8 mouse cellular contexts compared by ENCODE assay signal in genomic region chr13:91908202-91908980, GRCm38 (mm10). TPM values are rescaled to one million over a fixed set of nuclear protein-coding genes. Genes with fewer than 3 reads are reported as not detected.
A peak's percentile ranks its signal among the peaks of the same experiment; 100 is the strongest.
DNase-seq lines count a peak whose midpoint lies in the region; ATAC-seq and TF ChIP-seq lines count a peak whose summit lies in the region.

No protein-coding gene starts in this region.

- H3K4me3 ChIP-seq in CH12.LX (replicated peaks in 1 of 3; ENCODE audit: low read depth in 2 of 3, low read length in 2 of 3, poor library complexity in 1 of 3) = no peak overlapping the region
- no peak overlapping the region for H3K4me3 ChIP-seq in forebrain, embryonic 11.5 days (ENCODE audit: low read depth, low read length)
- H3K4me3 ChIP-seq in lung, embryonic 15.5 days = no peak overlapping the region
- no peak overlapping the region for H3K4me3 ChIP-seq in thymus, adult 2 months (ENCODE audit: control insufficient read depth, insufficient read depth, low read length)

- H3K27ac ChIP-seq in CH12.LX (ENCODE audit: insufficient read depth, low read depth) = no peak overlapping the region
- no peak overlapping the region for H3K27ac ChIP-seq in forebrain, embryonic 11.5 days (ENCODE audit: low read depth, low read length)
- no peak overlapping the region for H3K27ac ChIP-seq in lung, embryonic 15.5 days
- no peak overlapping the region for H3K27ac ChIP-seq in thymus, adult 2 months (ENCODE audit: control insufficient read depth, insufficient read depth, low read length)

- DNase-seq in CH12.LX (ENCODE audit: extremely low read depth) = peak; percentile 81
- peak; percentile 92 for DNase-seq in brain, embryonic 14.5 days (ENCODE audit: low read depth)
- peak; percentile 83 for DNase-seq in forebrain, embryonic 11.5 days (ENCODE audit: low spot score)
- DNase-seq in heart, postnatal 36 days = peak; percentile 72 to 80
- DNase-seq in layer of hippocampus, adult 11-12 months (ENCODE audit: low spot score) = peak; percentile 85
- DNase-seq in ovary, postnatal 10 days (ENCODE audit: low spot score) = peak; percentile 44
- DNase-seq in thymus, adult 2 months = peak; percentile 58

- no peak overlapping the region for H3K4me2 ChIP-seq in CH12.LX (ENCODE audit: insufficient read depth, low read depth, poor library complexity, severe bottlenecking)
- no peak overlapping the region for H3K4me2 ChIP-seq in forebrain, embryonic 11.5 days (ENCODE audit: low read depth, low read length, severe bottlenecking)
- no peak overlapping the region for H3K4me2 ChIP-seq in lung, embryonic 15.5 days

- no peaks in the 10 kb centered on the region for H3K9me3 ChIP-seq in CH12.LX (replicated peaks; ENCODE audit: low read length)
- H3K9me3 ChIP-seq in forebrain, embryonic 11.5 days (ENCODE audit: control insufficient read depth, low read length) = no peaks in the 10 kb centered on the region
- no peaks in the 10 kb centered on the region for H3K9me3 ChIP-seq in lung, embryonic 15.5 days

- H3K79me2 ChIP-seq in CH12.LX (replicated peaks; ENCODE audit: control insufficient read depth, extremely low read depth, insufficient read depth, poor library complexity, severe bottlenecking) = no peaks in the 10 kb centered on the region

- H3K36me3 ChIP-seq in CH12.LX (replicated peaks in 1 of 2; ENCODE audit: control insufficient read depth in 1 of 2, insufficient read depth in 1 of 2, low read length in 1 of 2) = peaks cover 0 to 6% of the 10 kb centered on the region in 2 experiments
- no peaks in the 10 kb centered on the region for H3K36me3 ChIP-seq in forebrain, embryonic 11.5 days (ENCODE audit: control insufficient read depth, insufficient read depth, low read length)
- no peaks in the 10 kb centered on the region for H3K36me3 ChIP-seq in lung, embryonic 15.5 days
- no peaks in the 10 kb centered on the region for H3K36me3 ChIP-seq in thymus, adult 2 months (ENCODE audit: control insufficient read depth, insufficient read depth, low read length)

- no peak for TF ChIP-seq POLR2A in CH12.LX (IDR thresholded peaks at IDR 0.05; ENCODE audit: low read depth, low read length)
- TF ChIP-seq POLR2A in brain, embryonic 14.5 days (IDR thresholded peaks at IDR 0.05; ENCODE audit: borderline replicate concordance, extremely low read depth, insufficient read depth, insufficient read length, poor library complexity, severe bottlenecking) = no peak
- TF ChIP-seq POLR2A in thymus, adult 2 months (IDR thresholded peaks at IDR 0.05; ENCODE audit: control insufficient read depth, extremely low read depth, insufficient read depth, low read length, poor library complexity) = no peak

- H3K27me3 ChIP-seq in CH12.LX (replicated peaks) = no peaks in the 10 kb centered on the region
- H3K27me3 ChIP-seq in forebrain, embryonic 11.5 days (ENCODE audit: control insufficient read depth, insufficient read depth, low read length) = no peaks in the 10 kb centered on the region
- H3K27me3 ChIP-seq in lung, embryonic 15.5 days = no peaks in the 10 kb centered on the region
- H3K27me3 ChIP-seq in thymus, adult 2 months (ENCODE audit: control insufficient read depth, insufficient read depth, low read length) = no peaks in the 10 kb centered on the region

- H3K9ac ChIP-seq in CH12.LX (ENCODE audit: insufficient read depth, low read depth) = no peak overlapping the region
- no peak overlapping the region for H3K9ac ChIP-seq in forebrain, embryonic 11.5 days (ENCODE audit: low read length)
- no peak overlapping the region for H3K9ac ChIP-seq in lung, embryonic 15.5 days

- peak; percentile 91 for ATAC-seq in forebrain, embryonic 11.5 days (replicated peaks; ENCODE audit: low FRiP score)
- peak; percentile 84 for ATAC-seq in lung, embryonic 15.5 days (ENCODE audit: borderline replicate concordance, extremely low read depth, low FRiP score, low TSS enrichment)

- H3K4me1 ChIP-seq in CH12.LX (ENCODE audit: control insufficient read depth in 1 of 2, insufficient read depth in 2 of 2) = no peaks in the 10 kb centered on the region
- H3K4me1 ChIP-seq in forebrain, embryonic 11.5 days (replicated peaks; ENCODE audit: control insufficient read depth, insufficient read depth, low read length) = no peaks in the 10 kb centered on the region
- H3K4me1 ChIP-seq in lung, embryonic 15.5 days = no peaks in the 10 kb centered on the region
- H3K4me1 ChIP-seq in thymus, adult 2 months (replicated peaks; ENCODE audit: control insufficient read depth, insufficient read depth, low read length) = no peaks in the 10 kb centered on the region

- intact Hi-C loops in heart, postnatal 36 days (cut with DNase I) = loop anchor here (1.0 kb wide), 1 partner anchor 429 kb away; no protein-coding TSS in a partner anchor

- TF ChIP-seq CTCF in CH12.LX (conservative IDR thresholded peaks at IDR 0.05 in 1 of 2, IDR thresholded peaks at IDR 0.05 in 1 of 2; ENCODE audit: low read depth in 2 of 2, low read length in 2 of 2) = peak; percentile 62 to 93; a peak in 3 of 4 replicates
- peak; percentile 94 for TF ChIP-seq CTCF in brain, embryonic 14.5 days (IDR thresholded peaks at IDR 0.05; ENCODE audit: borderline replicate concordance, extremely low read depth, insufficient read depth, insufficient read length)
- peak; percentile 67; the same call in 1 of the 2 replicates for TF ChIP-seq CTCF in thymus, adult 2 months (IDR thresholded peaks at IDR 0.05; ENCODE audit: borderline replicate concordance, control insufficient read depth, extremely low read depth, insufficient read depth, low read length, poor library complexity)

- in situ Hi-C loops in CH12.LX (cut with MboI; ENCODE audit: low pct_ligation_motif_present, low pct_unique_long_range_greater_than_20kb, low sequenced_read_pairs) = loop anchor here (10.0 to 25.0 kb wide), 3 partner anchors 429 to 829 kb away; partner anchors contain the start of gene Fam151b

- dilution Hi-C loops in CH12.LX (cut with MboI; ENCODE audit: extremely low pct_ligation_motif_present, extremely low pct_unique_long_range_greater_than_20kb, low sequenced_read_pairs) = no loop called here

- WGBS in forebrain, embryonic 11.5 days = 37% methylated on average over 10 of the region's 10 CpGs
- WGBS in lung, embryonic 15.5 days = 41% methylated on average over 10 of the region's 10 CpGs
- 38% methylated on average over 10 of the region's 10 CpGs for WGBS in thymus, adult 2 months

- no peak for TF ChIP-seq EP300 in CH12.LX (IDR thresholded peaks at IDR 0.05; ENCODE audit: low read length)

- peak; percentile 95 for TF ChIP-seq RAD21 in CH12.LX (IDR thresholded peaks at IDR 0.05; ENCODE audit: low read depth, low read length)

TF ChIP-seq in CH12.LX, 34 proteins besides CTCF, POLR2A, EP300 and RAD21 (continues in another document):
- TF ChIP-seq KAT2A (IDR thresholded peaks at IDR 0.05; ENCODE audit: insufficient replicate concordance, low read length) (no peak), ZKSCAN1 (IDR thresholded peaks at IDR 0.05; ENCODE audit: borderline replicate concordance, low read depth, low read length) (no peak), SMC3 (IDR thresholded peaks at IDR 0.05; ENCODE audit: low read depth, low read length) (peak; percentile 93), UBTF (IDR thresholded peaks at IDR 0.05; ENCODE audit: low read depth, low read length) (no peak), HCFC1 (IDR thresholded peaks at IDR 0.05; ENCODE audit: low read depth, low read length) (no peak), MAFK (IDR thresholded peaks at IDR 0.05; ENCODE audit: insufficient replicate concordance, low read length) (no peak), IRF4 (IDR thresholded peaks at IDR 0.05; ENCODE audit: low read depth, low read length) (0 out of 2 replicates have a peak, but pooled peaks have one; percentile 16), NELFE (IDR thresholded peaks at IDR 0.05; ENCODE audit: low read depth, low read length) (no peak), ZMIZ1 (IDR thresholded peaks at IDR 0.05; ENCODE audit: low read depth, low read length) (no peak), JUN (IDR thresholded peaks at IDR 0.05; ENCODE audit: insufficient read depth, low read depth, low read length) (no peak), CHD2 (IDR thresholded peaks at IDR 0.05; ENCODE audit: low read length) (no peak), SIN3A (IDR thresholded peaks at IDR 0.05; ENCODE audit: low read length) (no peak), USF1 (IDR thresholded peaks at IDR 0.05; ENCODE audit: low read depth, low read length) (no peak), ETS1 (conservative IDR thresholded peaks at IDR 0.05; ENCODE audit: low read depth, low read length) (no peak), TCF12 (IDR thresholded peaks at IDR 0.05; ENCODE audit: low read depth, low read length) (no peak), MYC (IDR thresholded peaks at IDR 0.05; ENCODE audit: low read depth, low read length) (0 out of 2 replicates have a peak, but pooled peaks have one; percentile 47), CHD1 (IDR thresholded peaks at IDR 0.05; ENCODE audit: low read depth, low read length) (no peak), JUND (conservative IDR thresholded peaks at IDR 0.05; ENCODE audit: low read depth, low read length) (0 out of 2 replicates have a peak, but pooled peaks have one; percentile 16), MAZ (IDR thresholded peaks at IDR 0.05; ENCODE audit: low read depth, low read length) (no peak), NRF1 (IDR thresholded peaks at IDR 0.05; ENCODE audit: low read depth, low read length) (0 out of 2 replicates have a peak, but pooled peaks have one; percentile 3), GABPA (IDR thresholded peaks at IDR 0.05; ENCODE audit: insufficient replicate concordance, low read depth, low read length) (no peak), MEF2A (IDR thresholded peaks at IDR 0.05; ENCODE audit: borderline replicate concordance, low read depth, low read length) (0 out of 2 replicates have a peak, but pooled peaks have one; percentile 24), POLR2AphosphoS2 (IDR thresholded peaks at IDR 0.05; ENCODE audit: low read depth, low read length) (no peak), TBP (conservative IDR thresholded peaks at IDR 0.05; ENCODE audit: low read depth, low read length) (no peak), PAX5 (IDR thresholded peaks at IDR 0.05; ENCODE audit: low read length) (no peak), RCOR1 (conservative IDR thresholded peaks at IDR 0.05; ENCODE audit: low read depth, low read length) (no peak), ZC3H11A (IDR thresholded peaks at IDR 0.05; ENCODE audit: low read depth, low read length) (peak; percentile 83)

RNA-seq across cellular contexts. Expression of gene Ckmt2, which starts 31.7 kb away (rescaled TPM):
- total RNA-seq in CH12.LX (2012; rRNA removed) (not detected in 2 replicates), CH12.LX (2014; rRNA removed) (not detected in 2 replicates)
- not detected in 2 replicates for polyA plus RNA-seq in CH12.LX (2012; ENCODE audit: insufficient read length, low read depth)
- polyA plus RNA-seq in brain, embryonic 14.5 days (2012; rRNA removed) = 0.05 and 0.15 TPM in 2 replicates
- polyA plus RNA-seq in forebrain, embryonic 11.5 days (2014; fragmentation: Nextera tagmentation; extraction: Ambion mirVana) = not detected in 2 replicates
- 1,000 to 10,000 TPM; 2,372 to 3,015 TPM for total RNA-seq in heart, postnatal 36 days (2021)
- polyA plus RNA-seq in lung, embryonic 15.5 days (2015; fragmentation: Nextera tagmentation; extraction: Ambion mirVana) = 1.1 and 1.5 TPM in 2 replicates
- polyA plus RNA-seq in thymus, adult 2 months (2012; rRNA removed) = 4.4 and 80.0 TPM in 2 replicates
